ENCODE assay signal across 8 mouse cellular contexts in genomic region chr5:65763088-65763915, GRCm38 (mm10). TPM values are rescaled to one million over a fixed set of nuclear protein-coding genes. Genes with fewer than 3 reads are reported as not detected.
DNase-seq lines count a peak whose midpoint lies in the region; ATAC-seq lines count a peak whose summit lies in the region.

N4bp2 (plus strand) TSS chr5:65763521.

- H3K9me3 ChIP-seq in hindbrain, embryonic 16.5 days (ENCODE audit: control insufficient read depth, low read length): no peaks in the 10 kb centered on the region

- peak within 1 kb of the TSS; percentile 100 for H3K27ac ChIP-seq in hindbrain, embryonic 16.5 days (ENCODE audit: low read depth, low read length)
- H3K27ac ChIP-seq in macrophage: no peak within 1 kb of the TSS

- H3K79me2 ChIP-seq in macrophage (ENCODE audit: inconsistent target): peaks cover 11% of the 10 kb centered on the region; the same call in 1 of the 2 replicates

- peaks cover 5% of the 10 kb centered on the region for H3K4me1 ChIP-seq in hindbrain, embryonic 16.5 days (ENCODE audit: control insufficient read depth, insufficient read depth, low read depth, low read length)

- peak within 1 kb of the TSS; percentile 99 for H3K9ac ChIP-seq in hindbrain, embryonic 16.5 days (ENCODE audit: low read depth, low read length)

- WGBS in hindbrain, embryonic 16.5 days: 1% methylated on average over 53 of the region's 80 CpGs
- WGBS in macrophage (ENCODE audit: missing documents): under 1% methylated on average over 58 of the region's 80 CpGs

- peak within 1 kb of the TSS; percentile 72 for H3K4me2 ChIP-seq in hindbrain, embryonic 16.5 days (ENCODE audit: low read length)

- peak within 1 kb of the TSS; percentile 91 for H3K4me3 ChIP-seq in hindbrain, embryonic 16.5 days (ENCODE audit: low read length)
- H3K4me3 ChIP-seq in macrophage (ENCODE audit: inconsistent target): peak within 1 kb of the TSS; percentile 74

- peak; percentile 78 for DNase-seq in R1 (ENCODE audit: low read depth, low spot score)
- DNase-seq in cerebellum, postnatal 4 days (ENCODE audit: low spot score in 2 of 2): peak; percentile 47 to 75
- DNase-seq in gastrocnemius, adult 18-20 months (ENCODE audit: low spot score): peak; percentile 64
- DNase-seq in left cerebral cortex, adult 18-20 months (ENCODE audit: low spot score in 2 of 2): peak; percentile 48 to 55
- DNase-seq in right cerebral cortex, adult 18-20 months: peak; percentile 60
- DNase-seq in urinary bladder, postnatal 14 days (ENCODE audit: low spot score): peak; percentile 69

- no peaks in the 10 kb centered on the region for H3K36me3 ChIP-seq in hindbrain, embryonic 16.5 days (ENCODE audit: control insufficient read depth, insufficient read depth, low read length)
- H3K36me3 ChIP-seq in macrophage (ENCODE audit: inconsistent target): no peaks in the 10 kb centered on the region

- peak; percentile 37 for ATAC-seq in hindbrain, embryonic 16.5 days

- H3K27me3 ChIP-seq in hindbrain, embryonic 16.5 days (replicated peaks; ENCODE audit: control insufficient read depth, insufficient read depth, low read length): no peaks in the 10 kb centered on the region

RNA-seq across cellular contexts. Expression of gene N4bp2, which starts in this region (rescaled TPM):
- 1 to 10 TPM; 3.9 to 4.2 TPM for total RNA-seq in gastrocnemius, adult 18-20 months (2021)
- polyA plus RNA-seq in hindbrain, embryonic 16.5 days (2015; fragmentation: Nextera tagmentation; extraction: Ambion mirVana): 12.0 and 12.1 TPM in 2 replicates
- 1 to 10 TPM; 4.5 to 6.3 TPM for total RNA-seq in left cerebral cortex, adult 18-20 months (2021)
- 10 to 100 TPM; 19.4 to 72.0 (median 48.8) TPM for total RNA-seq in macrophage (2018; cell fraction: chromatin; rRNA removed)
- total RNA-seq in macrophage (2018; cell fraction: cytosol; rRNA removed): 10 to 100 TPM in 13 of 26 experiments, 1 to 10 TPM in 13; 6.4 to 16.1 (median 9.9) TPM
- total RNA-seq in macrophage (2018; cell fraction: nucleus; rRNA removed): 10 to 100 TPM; 14.8 to 46.1 (median 26.3) TPM
- 5.2 to 7.6 TPM (median 5.6 TPM) in 3 replicates for polyA plus RNA-seq in macrophage (2018)
